In genomic region chr2:156803698-156804372, GRCm38 (mm10) we compare ENCODE assay signal across 1 mouse cellular context.
A peak's percentile ranks its signal among the peaks of the same experiment; 100 is the strongest.
TF ChIP-seq lines count a peak whose summit lies in the region.

No protein-coding gene starts in this region.

TF ChIP-seq in MEL, 35 proteins besides CTCF, POLR2A, EP300 and RAD21 (continued from another document):
- 0 out of 2 replicates have a peak, but pooled peaks have one; percentile 28 for TF ChIP-seq MAZ (IDR thresholded peaks at IDR 0.05; ENCODE audit: low read depth, low read length)
- TF ChIP-seq ZNF384 (IDR thresholded peaks at IDR 0.05; ENCODE audit: low read depth, low read length) = peak; percentile 91
- TF ChIP-seq MXI1 (IDR thresholded peaks at IDR 0.05; ENCODE audit: low read depth, low read length) = peak; percentile 96
- no peak for TF ChIP-seq CHD1 (IDR thresholded peaks at IDR 0.05; ENCODE audit: low read depth, low read length)
- peak; percentile 92 for TF ChIP-seq ETS1 (IDR thresholded peaks at IDR 0.05; ENCODE audit: low read depth, low read length)
- peak; percentile 83 for TF ChIP-seq SIN3A (IDR thresholded peaks at IDR 0.05; ENCODE audit: low read length)
- no peak for TF ChIP-seq E2F4 (IDR thresholded peaks at IDR 0.05; ENCODE audit: borderline replicate concordance, low read depth, low read length)
- TF ChIP-seq MAX (IDR thresholded peaks at IDR 0.05; ENCODE audit: low read length) = peak; percentile 75
- no peak for TF ChIP-seq TBP (IDR thresholded peaks at IDR 0.05; ENCODE audit: low read depth, low read length)
- peak; percentile 77 for TF ChIP-seq TAL1 (IDR thresholded peaks at IDR 0.05; ENCODE audit: low read length)
- peak; percentile 84 for TF ChIP-seq TCF12 (IDR thresholded peaks at IDR 0.05; ENCODE audit: low read depth, low read length)
- TF ChIP-seq GATA1 (IDR thresholded peaks at IDR 0.05; ENCODE audit: low read depth, low read length) = peak; percentile 41; the same call in 1 of the 2 replicates
